Mouse (Mus musculus): ENCODE data around the gene Pogz.

DNA sequence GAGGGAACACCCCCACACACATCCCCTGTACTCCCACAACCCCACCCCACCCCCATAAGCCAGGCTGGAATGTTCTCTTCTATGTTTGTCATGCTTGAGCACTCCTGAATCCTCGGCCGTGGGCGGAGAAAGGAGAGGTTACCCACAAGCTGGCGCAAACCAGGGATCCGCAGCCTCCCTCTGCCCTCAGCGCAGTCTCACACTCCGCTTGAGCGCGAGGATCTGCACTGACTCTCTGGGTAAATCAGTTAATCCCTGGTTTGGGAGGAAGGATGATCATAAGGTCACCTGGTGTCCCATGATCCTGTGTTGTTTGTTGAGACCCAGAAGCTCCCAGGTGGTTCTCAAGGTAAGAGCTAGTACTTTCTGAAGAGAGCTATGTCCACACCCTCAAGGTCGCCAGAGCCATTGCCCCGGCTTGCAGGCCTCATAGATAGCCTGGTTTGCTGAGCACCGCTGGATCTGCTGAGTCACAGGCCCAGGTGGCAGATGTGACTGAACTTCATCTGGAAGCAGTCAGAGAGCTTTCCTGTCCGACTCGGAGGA is 80.5 kb downstream of the Pogz start:
- TF ChIP-seq CTCF (IDR thresholded peaks at IDR 0.05; ENCODE audit: low read depth, low read length), result no peak
- TF ChIP-seq POLR2A (IDR thresholded peaks at IDR 0.05; ENCODE audit: extremely low read depth, insufficient read depth, low read length), result no peak
